Mouse (Mus musculus): ENCODE results near the gene Myod1.

Gene Myod1

GRCm38 (mm10) chr7:46376172-46377007 is at the start of gene Myod1:
TSS of gene Myod1 (plus strand) at chr7:46376474.
- no peak for DNase-seq

DNA sequence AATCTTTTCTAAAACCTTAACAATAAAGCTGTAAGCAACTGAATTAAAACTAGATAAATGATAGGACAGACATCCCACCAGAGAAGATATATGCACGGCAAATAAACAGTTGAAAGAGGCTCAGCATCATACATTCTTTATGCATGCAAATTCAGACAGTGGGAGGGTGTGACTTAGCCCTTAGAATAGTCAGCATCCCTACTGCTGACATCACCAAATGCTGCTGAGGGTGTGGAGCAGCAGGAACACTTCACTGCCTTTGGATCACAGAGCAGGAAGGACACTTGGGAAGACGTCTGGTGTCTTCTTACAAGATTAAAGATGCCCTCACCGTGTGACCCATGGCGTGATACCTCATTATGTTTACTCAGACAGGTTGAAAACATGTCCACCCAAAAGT is 48.4 kb upstream of the Myod1 start:
- no peak for DNase-seq

DNA sequence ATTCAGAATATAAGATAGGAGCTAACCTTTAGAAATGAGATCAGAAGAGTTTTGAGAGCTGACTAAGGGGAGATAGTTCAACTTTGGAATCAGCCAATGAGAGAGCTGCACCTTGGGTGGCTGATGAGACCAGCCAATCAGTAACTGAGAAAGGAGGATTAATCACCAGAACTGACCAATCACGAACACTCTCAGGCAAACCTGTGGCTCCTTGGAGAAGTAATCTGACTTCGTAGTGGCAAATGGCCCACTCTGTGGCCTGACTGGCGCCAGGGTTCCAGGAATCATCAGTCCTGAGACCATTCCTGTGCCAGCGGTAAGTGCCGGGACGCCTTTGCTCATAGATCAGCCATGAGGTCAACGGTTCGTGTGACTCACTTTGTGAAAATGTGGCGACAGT is 38.9 kb upstream of the Myod1 start:
- no peak for DNase-seq

DNA sequence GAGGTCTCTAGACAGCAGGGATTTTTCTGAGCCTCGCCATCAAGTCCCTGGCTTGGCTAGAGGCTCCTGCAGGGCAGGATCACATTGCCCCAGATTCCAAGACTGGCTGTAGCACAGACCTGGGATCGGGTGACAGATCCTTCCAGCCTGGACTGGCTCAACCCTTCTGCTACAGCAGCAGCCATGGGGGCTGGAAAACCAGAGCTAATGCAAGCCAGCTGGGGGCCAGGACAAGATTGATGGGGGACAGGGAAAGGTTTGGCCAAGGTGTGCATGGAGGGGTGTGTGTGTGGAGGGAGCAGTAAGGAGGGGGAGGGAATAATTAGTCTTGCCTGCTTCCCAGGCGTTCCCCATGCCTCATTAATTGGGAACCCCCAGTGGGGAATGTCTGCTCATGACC is 36.5 kb upstream of the Myod1 start:
- no peak for DNase-seq

- no peak for DNase-seq
Observed at GRCm38 (mm10) chr7:46340295-46340694, 36.0 kb upstream of the Myod1 start.

DNA sequence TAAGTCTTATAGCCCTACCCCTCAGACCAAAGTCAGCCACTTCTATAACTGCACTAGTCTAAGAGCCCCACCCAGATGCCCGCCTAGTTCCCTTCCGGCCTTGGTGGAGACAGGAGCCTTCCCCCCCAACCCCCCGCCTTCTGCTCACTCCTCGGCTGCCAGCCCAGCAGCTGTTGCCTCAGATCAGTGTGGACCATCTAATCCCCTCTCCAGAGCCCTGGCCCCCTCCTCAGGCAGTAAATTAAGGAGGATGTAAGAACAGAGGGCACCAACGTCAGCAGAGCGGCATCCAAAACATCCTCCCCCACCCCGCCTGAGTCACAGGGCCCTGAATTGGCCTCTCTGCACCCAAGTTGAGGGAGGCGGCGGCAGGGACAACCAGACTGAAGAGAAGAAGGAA is 34.8 kb upstream of the Myod1 start:
- DNase-seq, result no peak

GRCm38 (mm10) chr7:46347692-46348091 is 28.6 kb upstream of the Myod1 start:
- no peak for DNase-seq

DNA sequence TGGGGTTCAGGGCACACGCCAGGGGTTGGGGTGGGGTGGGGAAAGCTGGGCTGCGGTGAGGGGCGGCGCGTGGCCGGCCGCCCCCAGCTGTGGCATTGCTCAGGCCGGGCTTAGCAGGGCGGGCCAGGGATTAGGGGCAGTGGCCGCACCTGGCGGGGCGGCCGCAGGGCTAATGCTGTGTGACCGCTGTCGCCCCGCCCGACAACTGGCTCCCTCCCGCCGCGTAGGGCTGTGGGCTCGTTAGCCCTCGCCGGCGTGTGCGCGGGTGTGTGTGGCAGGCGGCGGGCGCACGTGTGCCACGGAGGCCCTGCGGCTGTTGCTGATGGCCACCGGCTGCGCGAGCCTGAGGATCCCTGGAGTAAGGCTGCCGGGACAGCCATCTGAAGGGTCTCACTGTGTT is 27.5 kb upstream of the Myod1 start:
- no peak for DNase-seq

GRCm38 (mm10) chr7:46350119-46350702 is 26.1 kb upstream of the Myod1 start:
- no peak for DNase-seq

DNA sequence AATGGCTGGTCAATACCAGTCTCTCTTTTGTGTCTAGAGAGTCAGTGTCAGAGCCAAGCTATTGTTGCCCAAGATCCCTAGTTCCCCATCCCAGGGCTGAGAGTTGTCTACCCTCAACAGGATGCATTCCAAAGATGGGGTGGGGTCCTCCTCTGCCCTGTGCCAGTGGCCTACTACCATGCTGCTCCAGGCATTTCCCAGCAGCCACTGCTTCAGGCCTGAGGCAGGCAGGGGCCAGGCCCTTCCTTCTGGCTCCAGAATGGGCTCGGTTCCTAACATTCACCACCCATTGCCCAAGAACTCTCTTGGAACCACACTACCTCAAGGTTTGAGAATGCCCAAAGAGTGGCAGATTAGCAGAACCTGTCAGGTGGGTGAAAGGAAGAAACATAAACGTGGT is 23.5 kb upstream of the Myod1 start:
- DNase-seq, result no peak

GRCm38 (mm10) chr7:46353216-46353615 is 23.1 kb upstream of the Myod1 start:
- no peak for DNase-seq

DNA sequence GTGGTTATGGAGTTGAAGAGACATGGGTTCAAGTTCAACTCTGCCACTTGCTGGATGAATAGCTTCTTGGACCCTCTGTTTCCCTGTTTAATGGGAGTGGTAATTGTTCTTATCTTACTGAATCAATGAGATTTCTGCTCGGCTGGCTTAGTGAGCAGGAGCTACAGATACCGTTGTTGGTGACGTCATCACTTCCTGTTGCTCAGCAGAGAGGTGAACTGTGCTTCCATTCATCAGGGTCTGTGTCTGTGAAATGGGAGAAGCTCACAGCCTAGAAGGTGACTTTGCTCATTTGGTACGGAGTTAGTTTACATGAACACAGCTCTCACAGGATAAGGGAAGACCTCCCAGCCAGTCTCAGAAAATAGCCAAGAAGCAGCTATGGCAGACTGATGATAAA is 22.4 kb upstream of the Myod1 start:
- DNase-seq, result no peak

DNA sequence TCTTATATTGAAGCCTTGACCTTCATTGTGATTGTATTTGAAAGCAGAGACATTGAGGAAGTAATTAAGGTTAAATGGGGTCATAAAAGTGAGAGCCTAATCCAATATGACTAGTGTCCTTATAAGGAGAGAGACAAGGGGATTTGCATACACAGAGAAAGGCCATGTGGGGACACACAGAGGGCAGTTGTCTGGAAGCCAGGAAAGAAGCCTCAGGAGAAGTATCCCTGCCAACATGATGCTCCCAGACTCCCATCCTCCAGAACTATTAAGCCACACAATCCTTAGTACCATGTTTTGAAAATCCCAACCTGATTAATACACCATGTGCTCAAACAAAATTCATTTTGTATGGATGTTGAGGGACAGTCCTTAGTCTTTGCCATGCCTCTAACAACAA is 14.5 kb upstream of the Myod1 start:
- no peak for DNase-seq

- DNase-seq, result no peak
Observed at GRCm38 (mm10) chr7:46364154-46364553, 12.1 kb upstream of the Myod1 start.

DNA sequence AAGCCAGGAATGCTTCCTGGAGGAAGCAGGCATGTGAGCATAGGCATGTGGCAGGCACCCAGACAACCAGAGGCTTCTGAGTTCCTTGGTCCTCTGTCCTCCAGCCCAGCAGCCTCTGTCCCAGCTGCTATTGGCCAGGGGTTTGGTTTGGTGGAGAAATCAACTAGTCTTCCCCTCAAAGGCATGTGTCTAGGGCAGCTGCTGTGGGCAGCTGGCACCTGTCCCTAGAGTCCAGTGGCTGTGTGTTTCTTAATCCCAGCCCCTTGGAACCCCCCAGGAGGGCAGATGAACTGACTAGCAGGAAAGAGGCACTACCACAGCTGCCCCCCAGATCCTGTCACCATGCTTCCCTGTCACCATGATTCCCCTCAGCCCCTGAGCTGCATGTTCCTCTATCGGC is 10.5 kb upstream of the Myod1 start:
- no peak for DNase-seq

DNA sequence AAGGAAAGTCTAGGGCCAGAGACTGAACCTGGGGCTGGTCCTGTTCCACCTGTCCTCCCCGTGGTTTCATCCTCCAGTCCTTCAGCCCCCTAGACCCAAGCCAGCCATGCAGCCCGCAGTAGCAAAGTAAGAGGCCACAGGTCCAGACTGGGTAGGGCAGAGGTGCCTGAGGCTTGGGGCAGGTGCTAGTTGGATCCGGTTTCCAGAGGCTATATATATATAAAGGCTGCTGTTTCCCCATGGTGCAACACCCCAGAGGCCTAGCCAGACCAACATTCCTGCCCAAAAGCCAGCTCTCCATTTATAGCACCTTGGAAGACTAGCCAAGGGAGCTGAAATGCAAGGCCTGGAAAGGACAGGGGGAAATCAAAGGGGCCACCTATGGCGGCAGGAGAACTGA is 5.2 kb upstream of the Myod1 start:
- no peak for DNase-seq

DNA sequence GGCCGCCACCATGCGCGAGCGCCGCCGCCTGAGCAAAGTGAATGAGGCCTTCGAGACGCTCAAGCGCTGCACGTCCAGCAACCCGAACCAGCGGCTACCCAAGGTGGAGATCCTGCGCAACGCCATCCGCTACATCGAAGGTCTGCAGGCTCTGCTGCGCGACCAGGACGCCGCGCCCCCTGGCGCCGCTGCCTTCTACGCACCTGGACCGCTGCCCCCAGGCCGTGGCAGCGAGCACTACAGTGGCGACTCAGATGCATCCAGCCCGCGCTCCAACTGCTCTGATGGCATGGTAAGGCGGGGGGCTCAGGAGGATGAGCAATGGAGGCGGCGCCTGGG is 703 bp downstream of the Myod1 start:
- DNase-seq, result no peak

- DNase-seq, result peak; percentile 44 to 53
Observed at GRCm38 (mm10) chr7:46378123-46378522, 1.8 kb downstream of the Myod1 start.

DNA sequence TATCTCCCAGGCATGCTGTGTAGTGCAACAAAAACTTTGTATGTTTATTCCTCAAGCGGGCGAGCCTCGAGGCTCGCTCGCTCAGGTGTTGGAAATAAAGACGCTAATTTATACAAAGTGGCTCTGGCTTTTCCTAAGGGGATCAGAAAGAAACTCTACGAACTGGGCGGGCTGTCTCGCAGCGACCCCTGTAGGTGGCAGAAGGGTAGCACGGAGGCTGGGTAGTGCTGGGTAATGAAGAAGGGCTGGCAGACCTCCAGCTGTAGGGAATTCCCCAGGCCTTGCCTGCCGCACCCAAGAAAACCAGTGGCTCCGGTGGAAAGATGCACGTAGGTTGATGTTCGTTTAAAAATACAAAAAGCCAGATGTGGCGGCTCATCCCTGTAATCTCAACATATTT is 2.7 kb downstream of the Myod1 start:
- peak; percentile 72 to 76 for DNase-seq

- no peak for DNase-seq
Observed at GRCm38 (mm10) chr7:46380625-46381024, 4.4 kb downstream of the Myod1 start.

DNA sequence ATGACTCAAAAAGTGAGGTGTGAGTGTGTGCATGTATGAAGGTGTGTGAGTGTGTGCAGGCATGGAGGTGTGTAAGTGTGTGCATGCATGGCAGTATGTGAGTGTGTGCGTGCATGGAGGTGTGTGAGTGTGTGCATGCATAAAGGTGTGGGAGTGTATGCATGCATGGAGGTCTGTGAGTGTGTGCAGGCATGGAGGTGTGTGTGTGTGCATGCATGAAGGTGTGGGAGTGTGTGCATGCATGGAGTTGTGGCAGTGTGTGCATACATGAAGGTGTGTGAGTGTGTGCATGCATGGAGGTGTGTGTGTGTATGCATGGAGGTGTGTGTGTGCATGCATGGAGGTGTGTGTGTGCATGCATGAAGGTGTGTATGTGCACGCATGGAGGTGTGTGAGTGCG is 11.2 kb downstream of the Myod1 start:
- DNase-seq, result no peak

DNA sequence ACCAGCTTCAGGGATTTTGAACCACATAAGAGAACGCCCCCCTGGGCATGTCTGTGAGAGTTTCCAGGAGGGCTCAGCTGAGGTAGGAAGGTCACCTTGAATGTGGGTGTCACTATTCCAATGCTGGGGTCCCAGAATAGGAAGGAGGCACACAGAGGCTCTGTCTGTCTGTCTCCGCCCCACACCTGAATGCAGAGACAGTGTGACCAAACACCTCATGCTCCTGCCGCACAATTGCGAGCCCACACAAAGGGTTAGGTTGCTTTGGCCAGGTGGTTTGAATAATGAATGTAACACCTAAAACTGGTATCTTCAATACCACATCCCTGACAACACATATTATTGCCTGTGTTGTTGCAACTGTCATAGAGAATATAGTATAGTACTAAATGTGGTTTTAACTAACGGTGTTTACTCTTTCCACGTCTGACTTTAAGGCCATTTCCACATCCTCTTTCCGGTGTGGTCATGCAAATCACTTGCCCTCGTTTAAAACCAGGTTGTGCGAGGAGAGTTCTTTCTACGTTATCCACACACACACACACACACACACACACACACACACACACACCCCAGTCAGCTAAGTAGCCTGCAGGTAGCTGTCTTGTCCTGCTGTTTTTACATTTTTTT is 13.3 kb downstream of the Myod1 start:
- peak; percentile 52 to 63 for DNase-seq

DNA sequence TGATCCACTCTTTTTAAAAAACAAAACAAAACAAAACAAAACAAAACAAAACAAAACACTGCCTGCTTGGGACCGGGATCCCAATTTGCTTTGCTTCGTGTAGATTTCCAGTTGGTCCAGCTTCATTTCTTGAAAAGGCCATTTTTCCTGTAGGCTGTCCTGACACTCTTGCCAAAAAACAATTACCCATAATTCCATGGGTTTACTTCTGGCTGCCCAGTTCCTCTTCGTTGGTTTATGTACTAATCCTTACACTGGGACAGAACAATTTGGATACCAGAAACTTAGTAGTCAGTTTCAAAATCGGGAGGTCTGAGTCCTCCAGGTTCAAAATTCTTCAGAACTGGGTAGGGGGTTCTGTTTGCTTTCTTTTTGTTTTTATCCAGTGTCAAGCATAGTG is 14.0 kb downstream of the Myod1 start:
- no peak for DNase-seq

DNA sequence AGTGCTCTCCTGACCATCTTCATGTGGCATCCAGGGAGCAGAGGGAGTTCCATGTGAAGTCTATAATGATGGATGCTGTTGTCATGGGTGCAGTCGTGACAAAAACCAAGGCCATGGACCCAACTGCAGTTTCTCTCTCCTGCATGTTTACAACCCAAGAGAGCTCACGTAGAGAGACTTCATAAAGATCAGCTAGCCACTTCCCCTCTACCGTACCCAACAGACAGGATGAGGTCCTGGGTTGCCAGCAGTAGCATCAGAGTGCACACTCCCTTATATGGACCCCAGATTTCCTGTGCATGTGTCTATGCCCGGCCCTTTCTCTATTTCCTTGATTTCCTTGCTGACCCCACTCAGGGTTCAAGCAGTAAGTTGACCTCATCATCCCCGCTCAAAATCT is 15.4 kb downstream of the Myod1 start:
- peak; percentile 40 to 42 for DNase-seq

Data from B cell, adult 2 months (primary cell).